Mouse (Mus musculus) left cerebral cortex, adult 2 months (tissue): ENCODE results near the gene Pigv. TPM values are rescaled to one million over a fixed set of nuclear protein-coding genes. Genes with fewer than 3 reads are reported as not detected.

Source experiments
- DNase-seq, 2 experiments: peaks; one replicate each; pipeline ENCODE4 v3.0.0; 2021 to 2022; ENCODE audit warnings: low spot score in 2 of 2, mixed read lengths in 1 of 2; ENCODE audit errors: extremely low spot score in 1 of 2
- H3K27ac ChIP-seq: fragments of 200-600 bp; 2 replicates; pipeline ENCODE4 v1.8.1; 2022
- H3K4me3 ChIP-seq: fragments of 200-600 bp; 2 replicates; pipeline ENCODE4 v1.8.1; 2022
- CTCF ChIP-seq: fragments of 200-600 bp; IDR thresholded peaks from 2 replicates; pipeline ENCODE4 v1.8.1; 2022; ENCODE audit warnings: antibody characterized with exemption, mild to moderate bottlenecking, moderate library complexity
- intact Hi-C: fragments of 180-260 bp; cut with DNase I; formaldehyde crosslinking; loops from one replicate; pipeline ENCODE4 v1.15.1; 2025
- microRNA-seq, 2 experiments: library from miRNA; unstranded; fragments of <30 nt; microRNA quantifications; one replicate each; pipeline ENCODE4 v1.2.0; 2021
- total RNA-seq, 2 experiments: library from RNA; stranded (reverse); gene quantifications; 2 replicates each; pipeline ENCODE4 v1.2.3; 2021

The Pigv gene
- total RNA-seq, 2 experiments from 2014 or later, result 7.9 to 8.1 TPM

GRCm38 (mm10) chr4:133622161-133622695 lies 50.2 kb downstream of the Pigv start:
- no peak for TF ChIP-seq CTCF
- no peak overlapping the region for H3K27ac ChIP-seq
- intact Hi-C loops, result no loop called here
- no peak overlapping the region for H3K4me3 ChIP-seq
- no peak for DNase-seq

DNA sequence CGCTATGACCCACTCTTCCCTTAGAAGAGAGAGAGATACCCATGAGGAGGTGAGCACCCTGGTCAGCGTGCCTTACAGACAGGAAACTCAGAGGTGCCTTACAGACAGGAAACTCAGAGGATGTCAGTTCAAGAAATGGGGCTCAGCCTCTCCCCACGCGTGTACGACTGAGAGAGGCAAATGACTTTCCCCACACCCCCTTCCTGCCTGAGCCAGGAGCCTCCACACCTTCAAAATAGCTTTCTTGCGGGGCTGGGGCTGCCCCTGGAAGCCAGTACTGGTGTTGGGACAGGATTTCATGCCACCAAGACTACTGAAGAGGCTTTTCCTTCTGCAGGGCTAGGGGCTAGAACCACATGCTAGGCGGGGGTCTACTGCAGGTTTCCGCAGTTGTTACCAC lies 51.8 kb downstream of the Pigv start:
- no peak for TF ChIP-seq CTCF
- no peak for DNase-seq
- H3K27ac ChIP-seq, result no peak overlapping the region
- no peak overlapping the region for H3K4me3 ChIP-seq
- intact Hi-C loops, result no loop called here

- H3K27ac ChIP-seq, result no peak overlapping the region
- TF ChIP-seq CTCF, result no peak
- no peak overlapping the region for H3K4me3 ChIP-seq
- intact Hi-C loops, result no loop called here
- DNase-seq, result no peak
These were observed 52.8 kb downstream of the Pigv start for GRCm38 (mm10) chr4:133619473-133620136.

GRCm38 (mm10) chr4:133617936-133618335 lies 54.5 kb downstream of the Pigv start:
- H3K27ac ChIP-seq, result no peak overlapping the region
- DNase-seq, result no peak
- intact Hi-C loops, result no loop called here
- H3K4me3 ChIP-seq, result no peak overlapping the region
- no peak for TF ChIP-seq CTCF

DNA sequence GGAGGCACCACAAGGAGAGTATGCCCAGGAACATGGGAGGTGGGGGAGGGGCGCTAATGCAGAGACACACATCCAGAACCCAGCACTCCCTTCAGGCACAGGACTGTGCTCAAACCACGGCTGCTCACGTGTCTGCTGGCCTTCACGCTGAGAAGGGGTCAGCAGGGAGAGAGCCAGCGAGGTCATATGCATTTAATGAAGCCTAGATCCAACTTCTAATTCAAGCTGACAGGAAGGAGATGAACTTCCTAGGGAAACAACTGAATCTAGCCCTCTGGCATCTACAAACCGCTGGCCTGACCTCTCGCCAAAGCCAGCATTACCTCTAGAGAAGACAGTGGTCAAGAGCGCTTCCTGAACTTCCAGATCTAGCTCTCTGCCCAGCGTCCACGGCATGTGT lies 57.0 kb downstream of the Pigv start:
- TF ChIP-seq CTCF, result no peak
- DNase-seq, result no peak
- H3K27ac ChIP-seq, result no peak overlapping the region; the same call in 1 of the 2 replicates
- no peak overlapping the region for H3K4me3 ChIP-seq
- intact Hi-C loops, result no loop called here

DNA sequence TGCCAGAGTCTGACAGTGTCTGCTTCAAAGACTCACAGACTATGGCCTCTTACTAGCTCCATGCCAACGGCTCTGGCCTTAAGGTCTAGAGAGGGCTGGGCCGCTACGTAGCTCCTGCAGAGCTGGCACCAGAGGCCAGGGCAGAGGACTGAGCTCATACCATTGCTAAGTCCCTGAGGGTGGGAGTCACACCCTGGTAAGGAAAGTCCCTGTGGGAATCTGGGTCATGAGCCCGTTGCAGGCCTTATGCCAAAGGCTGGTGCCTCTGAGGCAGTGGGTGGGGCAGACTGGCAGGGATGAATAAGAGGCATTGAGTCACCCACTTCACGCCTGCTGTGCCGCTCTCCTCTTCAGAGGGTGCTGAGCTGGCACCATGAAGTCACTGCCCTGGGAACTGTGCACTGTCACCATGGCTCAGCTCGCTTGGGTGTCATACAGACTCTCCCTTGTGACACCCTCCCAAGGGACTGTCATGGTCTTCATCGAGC lies 58.1 kb downstream of the Pigv start:
- peak overlapping the region; percentile 75 for H3K27ac ChIP-seq

DNA sequence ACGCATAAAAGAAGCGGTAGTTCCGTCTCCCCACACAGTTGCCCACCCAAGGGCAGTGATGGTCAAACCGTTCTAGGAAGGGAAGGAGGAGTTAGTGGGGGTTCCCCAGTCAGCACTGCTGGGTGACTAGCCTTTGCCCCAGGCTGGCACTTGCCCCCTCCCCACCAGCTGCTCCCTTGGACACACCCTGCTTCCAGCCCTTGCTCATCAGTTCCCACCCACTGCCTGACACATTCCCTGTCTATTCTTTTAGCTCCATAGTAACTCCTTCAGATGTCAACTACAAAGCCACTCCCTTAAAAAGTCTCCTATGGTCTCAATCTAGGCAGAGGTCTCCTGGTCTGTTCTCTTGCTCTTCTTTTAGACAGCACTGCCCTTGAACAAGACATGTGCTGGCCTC lies 58.6 kb downstream of the Pigv start:
- intact Hi-C loops, result no loop called here
- DNase-seq, result no peak
- peak overlapping the region; percentile 62 for H3K27ac ChIP-seq
- no peak for TF ChIP-seq CTCF
- H3K4me3 ChIP-seq, result no peak overlapping the region

More for the DNA sequence above, 58.1 kb downstream of the Pigv start:
- DNase-seq, result peak; percentile 70 to 75
- intact Hi-C loops, result no loop called here
- no peak overlapping the region for H3K4me3 ChIP-seq
- TF ChIP-seq CTCF, result no peak

DNA sequence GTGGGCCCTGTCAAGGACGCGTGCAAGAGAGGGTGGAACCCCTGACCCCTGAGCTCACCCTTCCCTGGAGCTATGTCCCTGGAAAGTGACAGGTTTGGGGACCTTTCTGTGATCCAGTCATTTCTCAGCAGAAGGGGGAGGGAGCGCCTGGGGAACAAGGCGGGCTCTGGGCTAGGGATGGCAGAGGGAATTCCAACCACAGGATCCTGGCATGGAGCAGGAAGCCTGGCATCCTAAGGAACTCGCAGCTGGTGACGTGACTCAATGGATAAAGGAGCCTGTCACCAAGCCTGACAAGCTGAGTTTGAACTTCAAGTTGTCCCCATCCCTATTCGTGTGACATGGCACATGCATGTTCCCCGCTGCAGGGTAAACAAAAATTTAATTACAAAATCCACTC lies 59.4 kb downstream of the Pigv start:
- no peak for DNase-seq
- Histone ChIP-seq H3K4me3 (no peak overlapping the region), H3K27ac (no peak overlapping the region)
- intact Hi-C loops, result no loop called here
- no peak for TF ChIP-seq CTCF

- H3K4me3 ChIP-seq, result no peak overlapping the region
- no peak overlapping the region for H3K27ac ChIP-seq
- peak; percentile 20 for TF ChIP-seq CTCF
- intact Hi-C loops, result no loop called here
- no peak for DNase-seq
These were observed 60.0 kb downstream of the Pigv start for GRCm38 (mm10) chr4:133612416-133612815.

GRCm38 (mm10) chr4:133611815-133612214 lies 60.6 kb downstream of the Pigv start:
- DNase-seq, result no peak
- Histone ChIP-seq H3K27ac (no peak overlapping the region), H3K4me3 (no peak overlapping the region)
- peak; percentile 17 for TF ChIP-seq CTCF
- intact Hi-C loops, result no loop called here

Small RNA genes within 50 kb of the gene (microRNA-seq; reads per million reads assigned to microRNA genes)
- 0 reads per million in 2 experiments for gene Mir7227

Other genes with a start within 250 kb of the Pigv start
- not detected for gene Tent5b, start 192.5 kb downstream of the Pigv start, total RNA-seq
- 100 to 1,000 TPM; 156 to 160 TPM for gene Trnp1, start 174.1 kb downstream of the Pigv start, total RNA-seq
- gene Kdf1, start 153.7 kb downstream of the Pigv start, total RNA-seq, result under 1 TPM in 1 of 2 experiments, not detected in 1; 0.28 TPM
- gene Nudc, start 126.7 kb downstream of the Pigv start, total RNA-seq, result 100 to 1,000 TPM; 143 to 156 TPM
- not detected for gene Nr0b2, start 119.3 kb downstream of the Pigv start, total RNA-seq
- gene Gpatch3, start 97.9 kb downstream of the Pigv start, total RNA-seq, result 1 to 10 TPM; 8.5 to 8.7 TPM
- 10 to 100 TPM in 1 of 2 experiments, 1 to 10 TPM in 1; 9.4 to 12.3 TPM for gene Gpn2, start 88.3 kb downstream of the Pigv start, total RNA-seq
- gene Sfn, start 70.5 kb downstream of the Pigv start, total RNA-seq, result 1 to 10 TPM; 1.7 to 2.6 TPM
- 10 to 100 TPM; 33.2 to 36.8 TPM for gene Zdhhc18, start 22.5 kb downstream of the Pigv start, total RNA-seq
- 10 to 100 TPM; 90.9 to 98.6 TPM for gene Arid1a, start 84.1 kb upstream of the Pigv start, total RNA-seq
- gene Rps6ka1, start 215.2 kb upstream of the Pigv start, total RNA-seq, result 10 to 100 TPM; 11.8 to 12.6 TPM